Mouse (Mus musculus) lung, postnatal 0 days (tissue): ENCODE results near the gene Erg. TPM values are rescaled to one million over a fixed set of nuclear protein-coding genes. Genes with fewer than 3 reads are reported as not detected.

Experiments
- ATAC-seq: fragments of 200-750 bp; cut with Nextera tagmentation; 2 replicates; pipeline ENCODE4 v1.8.0; 2017; ENCODE audit warnings: moderate library complexity
- DNase-seq: peaks from one replicate; pipeline ENCODE4 v3.0.0-alpha.2; 2016; ENCODE audit warnings: low spot score
- H3K27ac ChIP-seq: fragments of 300-500 bp; sonication (generic); 2 replicates; pipeline ENCODE4 v1.5.1; 2014; ENCODE audit warnings: antibody characterized with exemption, mild to moderate bottlenecking, low read length, mixed read lengths
- H3K27me3 ChIP-seq: fragments of 300-500 bp; sonication (generic); replicated peaks from 2 replicates; pipeline ENCODE4 v1.6.1; 2014; ENCODE audit warnings: low read length, mixed read lengths; ENCODE audit not compliant: insufficient read depth
- H3K36me3 ChIP-seq: fragments of 300-500 bp; sonication (generic); 2 replicates; pipeline ENCODE4 v1.6.1; 2014; ENCODE audit warnings: low read length, mixed read lengths; ENCODE audit not compliant: insufficient read depth
- H3K4me1 ChIP-seq: fragments of 300-500 bp; sonication (generic); 2 replicates; pipeline ENCODE4 v1.6.1; 2014; ENCODE audit warnings: antibody characterized with exemption, low read depth, low read length, mixed read lengths; ENCODE audit not compliant: insufficient read depth
- H3K4me2 ChIP-seq: fragments of 300-500 bp; sonication (generic); replicated peaks from 2 replicates; pipeline ENCODE4 v1.6.1; 2014; ENCODE audit warnings: low read depth, mild to moderate bottlenecking, low read length, moderate library complexity, mixed read lengths
- H3K4me3 ChIP-seq: fragments of 300-500 bp; sonication (generic); 2 replicates; pipeline ENCODE4 v1.5.1; 2014; ENCODE audit warnings: low read depth, low read length
- H3K9ac ChIP-seq: fragments of 300-500 bp; sonication (generic); replicated peaks from 2 replicates; pipeline ENCODE4 v1.6.1; 2014; ENCODE audit warnings: low read depth, mild to moderate bottlenecking
- H3K9me3 ChIP-seq: fragments of 300-500 bp; sonication (generic); 2 replicates; pipeline ENCODE4 v1.6.1; 2016; ENCODE audit warnings: low read length, mixed read lengths
- CTCF ChIP-seq: IDR thresholded peaks from 2 replicates; pipeline ENCODE4 v1.5.1; 2016; ENCODE audit warnings: antibody characterized with exemption, mild to moderate bottlenecking
- EP300 ChIP-seq: IDR thresholded peaks from 2 replicates; pipeline ENCODE4 v1.6.1; 2016; ENCODE audit warnings: antibody characterized with exemption, mild to moderate bottlenecking, control low read depth
- WGBS: fragments of 180-500 bp; shearing (Covaris S2); extraction: QIAGEN DNeasy Blood & Tissue Kit; methylation state at CpG from one replicate; pipeline ENCODE4 v1.1.7; 2014; 5-methylcytosine and 5-hydroxymethylcytosine counted together
- polyA plus RNA-seq: library from polyadenylated mRNA; unstranded; fragments of >200 nt; fragmentation: Nextera tagmentation; extraction: Ambion mirVana; gene quantifications from 2 replicates; pipeline ENCODE4 v1.2.1, GENCODE M21; 2015

Gene Erg
- polyA plus RNA-seq, 1 experiment from 2014 or later, result 13.2 TPM

DNA sequence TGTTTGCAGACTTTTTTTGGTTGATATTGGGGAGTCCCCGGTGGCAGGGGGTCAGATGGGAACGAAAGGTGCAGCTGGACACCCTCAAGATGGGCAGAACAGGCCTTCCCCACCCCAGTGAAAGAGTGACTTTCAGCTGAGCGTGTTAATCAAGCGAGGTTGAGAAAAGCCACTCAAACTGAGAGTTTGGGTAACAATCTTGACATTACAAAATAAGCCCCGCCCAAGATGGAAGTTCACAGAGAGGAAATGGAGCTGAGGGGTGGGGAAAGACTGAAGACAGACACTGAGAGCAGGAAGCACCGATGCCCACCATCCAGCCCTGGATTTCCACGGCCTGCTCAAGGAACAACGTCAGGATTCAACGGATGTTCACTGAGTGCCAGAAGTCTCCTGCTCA, 237.8 kb downstream of the Erg start:
- Histone ChIP-seq H3K4me2 (no peak overlapping the region), H3K9ac (no peak overlapping the region), H3K4me1 (peaks cover 20% of the 10 kb centered on the region), H3K27ac (no peak overlapping the region), H3K36me3 (no peaks in the 10 kb centered on the region), H3K4me3 (no peak overlapping the region), H3K27me3 (no peaks in the 10 kb centered on the region; the same call in 1 of the 2 replicates), H3K9me3 (no peaks in the 10 kb centered on the region)
- DNase-seq, result peak; percentile 34
- no peak for TF ChIP-seq CTCF
- no peak for TF ChIP-seq EP300
- WGBS, result 53% methylated on average over 9 of the region's 9 CpGs
- ATAC-seq, result no peak

DNA sequence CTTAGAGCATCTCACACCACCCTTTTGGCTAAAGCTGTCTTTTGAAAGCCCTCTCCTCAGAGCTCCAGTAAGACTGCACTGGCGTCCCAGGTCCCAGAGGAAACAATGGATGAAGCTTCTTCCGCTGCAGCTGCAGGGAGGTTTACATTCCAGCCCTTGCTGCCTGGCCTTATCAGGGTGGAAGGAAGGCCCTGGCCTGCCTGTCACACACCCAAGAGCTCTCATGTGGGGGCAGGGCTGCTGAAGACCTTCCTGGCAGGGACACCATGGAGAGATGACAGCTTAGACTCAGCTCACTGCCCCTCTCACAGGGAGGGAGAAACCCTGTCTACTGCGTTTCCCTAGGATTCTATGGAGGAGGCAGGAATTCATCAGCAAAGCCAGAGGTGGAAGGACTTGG, 239.2 kb downstream of the Erg start:
- H3K9ac ChIP-seq, result no peak overlapping the region
- no peaks in the 10 kb centered on the region for H3K9me3 ChIP-seq
- TF ChIP-seq EP300, result peak; percentile 94
- TF ChIP-seq CTCF, result no peak
- WGBS, result 20% methylated on average over 3 of the region's 3 CpGs
- DNase-seq (peak; percentile 77), ATAC-seq (peak; percentile 88)
- H3K27ac ChIP-seq, result peak overlapping the region; percentile 66
- no peaks in the 10 kb centered on the region for H3K36me3 ChIP-seq
- H3K4me2 ChIP-seq, result no peak overlapping the region
- H3K27me3 ChIP-seq, result no peaks in the 10 kb centered on the region; the same call in 1 of the 2 replicates
- H3K4me1 ChIP-seq, result peaks cover 20% of the 10 kb centered on the region
- H3K4me3 ChIP-seq, result no peak overlapping the region

DNA sequence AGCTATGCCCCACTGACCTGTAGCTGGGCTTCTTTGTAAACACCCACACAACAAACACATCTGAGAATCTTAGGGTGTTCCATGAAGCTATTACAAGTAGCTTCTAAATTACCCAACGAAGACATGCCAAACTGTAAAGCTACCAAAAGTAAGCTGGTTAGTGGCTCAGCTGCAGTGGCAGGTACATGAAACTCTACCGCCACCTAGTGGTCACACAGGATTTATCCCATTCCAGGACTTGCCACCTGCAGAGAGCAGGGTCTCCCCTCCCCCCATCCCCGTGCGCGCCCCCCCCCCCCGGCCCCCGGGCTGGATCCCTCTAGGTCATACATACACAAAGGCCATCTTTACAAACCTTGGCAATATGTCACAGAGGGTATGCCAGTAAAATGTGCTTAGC, 240.5 kb downstream of the Erg start:
- no peak for ATAC-seq
- 0 out of 2 replicates have a peak overlapping the region, but pooled peaks have one; percentile 66 for H3K27ac ChIP-seq
- peak; percentile 89 for DNase-seq

GRCm38 (mm10) chr16:95344961-95345360, 241.4 kb downstream of the Erg start:
- ATAC-seq, result no peak
- Histone ChIP-seq H3K36me3 (no peaks in the 10 kb centered on the region), H3K27me3 (no peaks in the 10 kb centered on the region), H3K4me1 (peaks cover 20% of the 10 kb centered on the region), H3K9ac (no peak overlapping the region), H3K27ac (peak overlapping the region; percentile 4; the same call in 1 of the 2 replicates), H3K9me3 (no peaks in the 10 kb centered on the region), H3K4me3 (no peak overlapping the region), H3K4me2 (no peak overlapping the region)
- TF ChIP-seq EP300, result no peak
- TF ChIP-seq CTCF, result no peak
- WGBS, result 42% methylated on average over 10 of the region's 10 CpGs
- no peak for DNase-seq

More for the DNA sequence above, 240.5 kb downstream of the Erg start:
- WGBS, result 2% methylated on average over 6 of the region's 7 CpGs
- Histone ChIP-seq H3K36me3 (no peaks in the 10 kb centered on the region), H3K4me3 (no peak overlapping the region), H3K4me1 (peaks cover 20% of the 10 kb centered on the region), H3K27me3 (no peaks in the 10 kb centered on the region), H3K4me2 (no peak overlapping the region), H3K9ac (no peak overlapping the region), H3K9me3 (no peaks in the 10 kb centered on the region)
- TF ChIP-seq EP300, result no peak
- TF ChIP-seq CTCF, result peak; percentile 85

- ATAC-seq (no peak), DNase-seq (peak; percentile 53)
- no peaks in the 10 kb centered on the region for H3K36me3 ChIP-seq
- TF ChIP-seq EP300 (no peak), CTCF (peak; percentile 46)
- no peak overlapping the region for H3K4me2 ChIP-seq
- WGBS, result 62% methylated on average over 8 of the region's 8 CpGs
- no peaks in the 10 kb centered on the region for H3K27me3 ChIP-seq
- no peak overlapping the region for H3K27ac ChIP-seq
- H3K9ac ChIP-seq, result no peak overlapping the region
- no peaks in the 10 kb centered on the region for H3K9me3 ChIP-seq
- peaks cover 8% of the 10 kb centered on the region; the same call in 1 of the 2 replicates for H3K4me1 ChIP-seq
- no peak overlapping the region for H3K4me3 ChIP-seq
These were observed 244.4 kb downstream of the Erg start for GRCm38 (mm10) chr16:95342030-95342429.

- 23% methylated on average over 28 of the region's 28 CpGs for WGBS
- H3K4me1 ChIP-seq, result peaks cover 8% of the 10 kb centered on the region; the same call in 1 of the 2 replicates
- H3K4me2 ChIP-seq, result peak overlapping the region; percentile 17; the same call in 1 of the 2 replicates
- ATAC-seq (peak; percentile 92), DNase-seq (peak; percentile 95)
- no peak overlapping the region for H3K4me3 ChIP-seq
- H3K36me3 ChIP-seq, result no peaks in the 10 kb centered on the region
- peak; percentile 92 for TF ChIP-seq CTCF
- TF ChIP-seq EP300, result no peak
- peak overlapping the region; percentile 51; the same call in 1 of the 2 replicates for H3K27ac ChIP-seq
- H3K9me3 ChIP-seq, result no peaks in the 10 kb centered on the region
- no peaks in the 10 kb centered on the region for H3K27me3 ChIP-seq
- no peak overlapping the region for H3K9ac ChIP-seq
These were observed 245.3 kb downstream of the Erg start for GRCm38 (mm10) chr16:95340885-95341791.
